Comparison of ENCODE assay signal across 29 mouse cellular contexts in the genomic region with DNA sequence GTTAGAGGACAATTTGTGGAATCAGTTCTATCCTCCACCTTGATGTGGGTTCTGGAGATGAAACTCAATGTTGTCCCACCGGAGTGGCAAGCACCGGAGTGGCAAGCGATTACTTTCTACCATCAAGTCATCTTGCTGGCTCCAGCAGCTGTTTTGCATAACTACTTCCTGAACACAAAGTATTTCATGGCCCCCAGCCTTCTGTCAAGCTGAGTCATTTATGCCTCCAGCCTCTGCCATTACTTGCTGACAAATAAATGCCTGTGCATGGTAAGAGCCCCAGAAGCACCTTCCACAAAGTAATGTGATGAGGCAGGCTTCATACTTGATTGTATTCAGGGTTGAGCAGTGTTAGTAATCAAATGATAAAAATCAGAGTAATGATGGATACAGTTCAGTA. TPM values are rescaled to one million over a fixed set of nuclear protein-coding genes. Genes with fewer than 3 reads are reported as not detected.
A peak's percentile ranks its signal among the peaks of the same experiment; 100 is the strongest.
DNase-seq lines count a peak whose midpoint lies in the region; ATAC-seq and TF ChIP-seq lines count a peak whose summit lies in the region.
"Had no signal": no experiment of that assay in that cellular context is flagged by ENCODE, and none has a peak within 500 bp of the region (broad histone marks: within the 10 kb centered on the region; RNA-seq: fewer than 3 reads in every experiment).

No protein-coding gene starts in this region.

- in situ Hi-C loops in CH12.LX (cut with MboI; ENCODE audit: low pct_ligation_motif_present, low pct_unique_long_range_greater_than_20kb, low sequenced_read_pairs) = no loop called here

- TF ChIP-seq EP300 in CH12.LX (IDR thresholded peaks at IDR 0.05; ENCODE audit: low read length) = peak; percentile 44; the same call in 1 of the 2 replicates

- dilution Hi-C loops in CH12.LX (cut with MboI; ENCODE audit: extremely low pct_ligation_motif_present, extremely low pct_unique_long_range_greater_than_20kb, low sequenced_read_pairs) = no loop called here

- H3K79me2 ChIP-seq in CH12.LX (replicated peaks; ENCODE audit: control insufficient read depth, extremely low read depth, insufficient read depth, poor library complexity, severe bottlenecking) = no peaks in the 10 kb centered on the region

- TF ChIP-seq POLR2A in CH12.LX (IDR thresholded peaks at IDR 0.05; ENCODE audit: low read depth, low read length) = peak; percentile 18; the same call in 1 of the 2 replicates

- no peak overlapping the region; the same call in 1 of the 2 replicates for H3K27ac ChIP-seq in CH12.LX (ENCODE audit: insufficient read depth, low read depth)
- no peak overlapping the region for H3K27ac ChIP-seq in gastrocnemius, adult 2 months
- H3K27ac ChIP-seq: embryonic facial prominence, embryonic 12.5 days; embryonic facial prominence, embryonic 15.5 days; heart, adult 2 months; heart, embryonic 10.5 days; heart, embryonic 13.5 days; hindbrain, embryonic 14.5 days; hindbrain, postnatal 0 days had no signal

- peak; percentile 79 for DNase-seq in CH12.LX (ENCODE audit: extremely low read depth)
- DNase-seq in brain, adult 2 months (ENCODE audit: low read depth, low spot score) = peak; percentile 41
- no peak for DNase-seq in frontal cortex, postnatal 10 days (ENCODE audit: low spot score in 2 of 2)
- DNase-seq in gastrocnemius, adult 2 months = no peak
- DNase-seq: adrenal gland, postnatal 10 days; adrenal gland, postnatal 36 days; B cell, adult 2 months; cerebellum, adult 11 months; cerebellum, adult 9-10 months; cerebellum, postnatal 14 days; forebrain, postnatal 0 days; gastrocnemius, postnatal 10 days; gastrocnemius, postnatal 36 days; heart, adult 2 months; heart, postnatal 14 days; heart, postnatal 4 days; kidney, adult 2 months had no signal

- no peak for ATAC-seq in megakaryocyte, adult 5-6 weeks (ENCODE audit: poor library complexity, severe bottlenecking)
- ATAC-seq: forebrain, embryonic 14.5 days; forebrain, postnatal 0 days; hindbrain, postnatal 0 days; inflammation-experienced regulatory T-cells, adult 6 months; intestine, postnatal 0 days; Patski had no signal

- TF ChIP-seq CTCF in CH12.LX (conservative IDR thresholded peaks at IDR 0.05 in 1 of 2, IDR thresholded peaks at IDR 0.05 in 1 of 2; ENCODE audit: low read depth in 2 of 2, low read length in 2 of 2) = no peak
- TF ChIP-seq CTCF in gastrocnemius, adult 2 months (IDR thresholded peaks at IDR 0.05) = no peak

- no peak for TF ChIP-seq RAD21 in CH12.LX (IDR thresholded peaks at IDR 0.05; ENCODE audit: low read depth, low read length)

- peak overlapping the region; percentile 41; the same call in 1 of the 2 replicates for H3K4me2 ChIP-seq in CH12.LX (ENCODE audit: insufficient read depth, low read depth, poor library complexity, severe bottlenecking)
- H3K4me2 ChIP-seq: embryonic facial prominence, embryonic 12.5 days; embryonic facial prominence, embryonic 15.5 days; heart, embryonic 13.5 days; hindbrain, embryonic 14.5 days had no signal

- peaks cover 28% of the 10 kb centered on the region for H3K4me1 ChIP-seq in megakaryocyte, embryonic 14.5 days
- peaks cover 11 to 20% of the 10 kb centered on the region in 2 experiments for H3K4me1 ChIP-seq in CH12.LX (ENCODE audit: control insufficient read depth in 1 of 2, insufficient read depth in 2 of 2)
- H3K4me1 ChIP-seq: embryonic facial prominence, embryonic 12.5 days; embryonic facial prominence, embryonic 15.5 days; heart, embryonic 10.5 days; heart, embryonic 13.5 days had no signal

- intact Hi-C loops in gastrocnemius, adult 2 months (cut with DNase I) = no loop called here

- H3K4me3 ChIP-seq in megakaryocyte, embryonic 14.5 days (replicated peaks) = peak overlapping the region; percentile 28
- no peak overlapping the region for H3K4me3 ChIP-seq in CH12.LX (replicated peaks in 1 of 3; ENCODE audit: low read depth in 2 of 3, low read length in 2 of 3, poor library complexity in 1 of 3)
- no peak overlapping the region for H3K4me3 ChIP-seq in gastrocnemius, adult 2 months
- H3K4me3 ChIP-seq: embryonic facial prominence, embryonic 12.5 days; embryonic facial prominence, embryonic 15.5 days; heart, adult 2 months; heart, embryonic 10.5 days; heart, embryonic 13.5 days had no signal

- no peaks in the 10 kb centered on the region for H3K9me3 ChIP-seq in megakaryocyte, embryonic 14.5 days
- H3K9me3 ChIP-seq in CH12.LX (replicated peaks; ENCODE audit: low read length) = no peaks in the 10 kb centered on the region
- H3K9me3 ChIP-seq: embryonic facial prominence, embryonic 12.5 days; embryonic facial prominence, embryonic 15.5 days; heart, embryonic 10.5 days; heart, embryonic 13.5 days had no signal

- H3K9ac ChIP-seq in CH12.LX (ENCODE audit: insufficient read depth, low read depth) = no peak overlapping the region
- H3K9ac ChIP-seq: embryonic facial prominence, embryonic 12.5 days; embryonic facial prominence, embryonic 15.5 days; forebrain, postnatal 0 days; heart, embryonic 13.5 days; hindbrain, embryonic 14.5 days had no signal

- H3K36me3 ChIP-seq in megakaryocyte, embryonic 14.5 days (replicated peaks; ENCODE audit: low read length) = peaks cover 82% of the 10 kb centered on the region
- H3K36me3 ChIP-seq in CH12.LX (replicated peaks in 1 of 2; ENCODE audit: control insufficient read depth in 1 of 2, insufficient read depth in 1 of 2, low read length in 1 of 2) = peaks cover 16 to 55% of the 10 kb centered on the region in 2 experiments

- H3K27me3 ChIP-seq in megakaryocyte, embryonic 14.5 days (replicated peaks) = no peaks in the 10 kb centered on the region
- H3K27me3 ChIP-seq in CH12.LX (replicated peaks) = no peaks in the 10 kb centered on the region
- H3K27me3 ChIP-seq: embryonic facial prominence, embryonic 12.5 days; embryonic facial prominence, embryonic 15.5 days; heart, embryonic 13.5 days; Patski had no signal

TF ChIP-seq in CH12.LX, 34 proteins besides CTCF, POLR2A, EP300 and RAD21 (continues in another document):
- no peak for TF ChIP-seq PAX5 (IDR thresholded peaks at IDR 0.05; ENCODE audit: low read length)
- TF ChIP-seq CHD2 (IDR thresholded peaks at IDR 0.05; ENCODE audit: low read length) = no peak; the same call in 1 of the 2 replicates
- peak; percentile 67; the same call in 1 of the 2 replicates for TF ChIP-seq ELF1 (IDR thresholded peaks at IDR 0.05; ENCODE audit: low read depth, low read length)
- peak; percentile 76 for TF ChIP-seq IRF4 (IDR thresholded peaks at IDR 0.05; ENCODE audit: low read depth, low read length)
- no peak for TF ChIP-seq MAX (IDR thresholded peaks at IDR 0.05; ENCODE audit: low read length)
- peak; percentile 51; the same call in 1 of the 2 replicates for TF ChIP-seq JUND (conservative IDR thresholded peaks at IDR 0.05; ENCODE audit: low read depth, low read length)
- TF ChIP-seq RCOR1 (conservative IDR thresholded peaks at IDR 0.05; ENCODE audit: low read depth, low read length) = no peak
- peak; percentile 44; the same call in 1 of the 2 replicates for TF ChIP-seq JUN (IDR thresholded peaks at IDR 0.05; ENCODE audit: insufficient read depth, low read depth, low read length)
- no peak for TF ChIP-seq POLR2AphosphoS2 (IDR thresholded peaks at IDR 0.05; ENCODE audit: low read depth, low read length)
- TF ChIP-seq CHD1 (IDR thresholded peaks at IDR 0.05; ENCODE audit: low read depth, low read length) = no peak
- TF ChIP-seq ZNF384 (IDR thresholded peaks at IDR 0.05; ENCODE audit: low read depth, low read length) = no peak
- no peak for TF ChIP-seq USF2 (conservative IDR thresholded peaks at IDR 0.05; ENCODE audit: low read depth, low read length)
- peak; percentile 35; the same call in 1 of the 2 replicates for TF ChIP-seq ETS1 (conservative IDR thresholded peaks at IDR 0.05; ENCODE audit: low read depth, low read length)
- TF ChIP-seq GABPA (IDR thresholded peaks at IDR 0.05; ENCODE audit: insufficient replicate concordance, low read depth, low read length) = no peak
- TF ChIP-seq UBTF (IDR thresholded peaks at IDR 0.05; ENCODE audit: low read depth, low read length) = no peak
- TF ChIP-seq TBP (conservative IDR thresholded peaks at IDR 0.05; ENCODE audit: low read depth, low read length) = peak; percentile 51; the same call in 1 of the 2 replicates
- no peak for TF ChIP-seq ZMIZ1 (IDR thresholded peaks at IDR 0.05; ENCODE audit: low read depth, low read length)
- no peak for TF ChIP-seq SIN3A (IDR thresholded peaks at IDR 0.05; ENCODE audit: low read length)
- TF ChIP-seq MAFK (IDR thresholded peaks at IDR 0.05; ENCODE audit: insufficient replicate concordance, low read length) = peak; percentile 46; the same call in 1 of the 2 replicates
- no peak for TF ChIP-seq KAT2A (IDR thresholded peaks at IDR 0.05; ENCODE audit: insufficient replicate concordance, low read length)
- no peak for TF ChIP-seq MAZ (IDR thresholded peaks at IDR 0.05; ENCODE audit: low read depth, low read length)
- TF ChIP-seq MEF2A (IDR thresholded peaks at IDR 0.05; ENCODE audit: borderline replicate concordance, low read depth, low read length) = no peak
- no peak for TF ChIP-seq MYC (IDR thresholded peaks at IDR 0.05; ENCODE audit: low read depth, low read length)

RNA-seq across cellular contexts. Expression of a gene that starts 14.2 kb away (rescaled TPM):
- 25.5 and 45.6 TPM in 2 replicates for polyA plus RNA-seq in megakaryocyte, embryonic 14.5 days (2012; ENCODE audit: insufficient read depth, low replicate concordance)
- 75.2 and 75.9 TPM in 2 replicates for total RNA-seq in megakaryocyte, adult 5-6 weeks (2015)
- total RNA-seq in megakaryocyte, adult 5-6 weeks (2017) = 119 and 127 TPM in 2 replicates
- total RNA-seq in CH12.LX (2012; rRNA removed) = 365 and 379 TPM in 2 replicates
- 403 and 410 TPM in 2 replicates for total RNA-seq in CH12.LX (2014; rRNA removed)
- polyA plus RNA-seq in CH12.LX (2012; ENCODE audit: insufficient read length, low read depth) = 476 and 483 TPM in 2 replicates
- 1,000 to 10,000 TPM; 2,736 to 3,418 TPM for total RNA-seq in gastrocnemius, adult 2 months (2021)

RNA-seq across cellular contexts. Expression of a gene that starts 44.9 kb away (rescaled TPM):
- polyA plus RNA-seq in megakaryocyte, embryonic 14.5 days (2012; ENCODE audit: insufficient read depth, low replicate concordance) = 15.4 and 16.6 TPM in 2 replicates
- 20.8 and 24.5 TPM in 2 replicates for total RNA-seq in megakaryocyte, adult 5-6 weeks (2015)
- total RNA-seq in megakaryocyte, adult 5-6 weeks (2017) = 20.2 and 30.7 TPM in 2 replicates
- 13.4 and 14.3 TPM in 2 replicates for total RNA-seq in CH12.LX (2012; rRNA removed)
- total RNA-seq in CH12.LX (2014; rRNA removed) = 22.2 and 24.9 TPM in 2 replicates
- polyA plus RNA-seq in CH12.LX (2012; ENCODE audit: insufficient read length, low read depth) = 6.9 and 7.2 TPM in 2 replicates
- total RNA-seq in gastrocnemius, adult 2 months (2021) = 1 to 10 TPM; 6.0 to 6.4 TPM

RNA-seq across cellular contexts. Expression of a gene that starts 45.3 kb away (rescaled TPM):
- 0.76 TPM in 1 of 2 replicates, not detected in the other for polyA plus RNA-seq in megakaryocyte, embryonic 14.5 days (2012; ENCODE audit: insufficient read depth, low replicate concordance)
- 14.5 and 19.8 TPM in 2 replicates for total RNA-seq in megakaryocyte, adult 5-6 weeks (2015)
- total RNA-seq in megakaryocyte, adult 5-6 weeks (2017) = 15.7 and 24.1 TPM in 2 replicates
- total RNA-seq in CH12.LX (2012; rRNA removed) (10.7 and 11.8 TPM in 2 replicates), CH12.LX (2014; rRNA removed) (19.7 and 20.9 TPM in 2 replicates)
- polyA plus RNA-seq in CH12.LX (2012; ENCODE audit: insufficient read length, low read depth) = 11.2 and 14.4 TPM in 2 replicates
- 10 to 100 TPM; 12.4 to 13.0 TPM for total RNA-seq in gastrocnemius, adult 2 months (2021)

Comparison
In these comparisons a context has a peak if more than half of its experiments do, and no peak if none do; other contexts are left out.
1. DNase-seq: peak in CH12.LX (single experiment) and brain, adult 2 months (single experiment); none in frontal cortex, postnatal 10 days (0 of 2) and gastrocnemius, adult 2 months (single experiment).
2. RNA of a gene that starts 14.2 kb away (total RNA-seq): 2,736 to 3,418 TPM in gastrocnemius, adult 2 months; 365 to 410 TPM in CH12.LX and 75.2 to 127 TPM in megakaryocyte, adult 5-6 weeks; every median in the first group is over 4 times any median in the second.